Mouse (Mus musculus): ENCODE measurements around the gene Ntn5. TPM values are rescaled to one million over a fixed set of nuclear protein-coding genes. Genes with fewer than 3 reads are reported as not detected.
A peak's percentile ranks its signal among the peaks of the same experiment; 100 is the strongest.

Gene Ntn5
- polyA plus RNA-seq, 1 experiment from 2014 or later = 0.29 TPM

DNA sequence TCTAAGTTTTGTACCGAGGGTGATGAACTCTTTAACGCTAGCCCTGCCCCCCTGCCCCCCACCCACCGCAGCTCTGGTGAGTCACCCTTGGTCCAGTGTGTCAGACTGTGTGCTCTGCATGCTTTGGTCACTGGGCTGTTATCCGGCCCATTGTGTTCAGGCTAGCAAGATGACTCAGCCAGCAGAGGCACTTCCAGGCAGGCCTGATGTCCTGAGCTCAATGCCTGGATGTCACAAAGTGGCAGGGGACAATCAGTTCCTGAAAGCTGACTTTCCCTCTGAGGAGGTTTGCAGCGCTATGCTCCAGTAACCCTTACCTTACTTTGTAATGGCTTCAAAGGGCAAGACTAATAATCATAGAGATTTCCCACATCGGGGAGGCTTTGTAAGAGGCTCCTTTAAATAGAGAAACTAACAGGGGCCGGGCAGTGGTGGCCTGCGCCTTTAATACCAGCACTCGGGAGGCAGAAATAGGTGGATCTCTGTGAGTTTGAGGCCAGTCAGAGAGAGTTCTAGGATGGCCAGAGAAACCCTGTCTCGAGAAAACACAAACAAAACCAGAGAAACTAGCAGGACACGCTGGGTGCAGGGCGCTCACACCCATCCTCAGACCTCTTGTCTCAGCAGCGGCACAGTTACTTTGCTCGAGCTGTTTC, 3.7 kb upstream of the Ntn5 start:
- H3K9me3 ChIP-seq (ENCODE audit: low read length) = no peaks in the 10 kb centered on the region

DNA sequence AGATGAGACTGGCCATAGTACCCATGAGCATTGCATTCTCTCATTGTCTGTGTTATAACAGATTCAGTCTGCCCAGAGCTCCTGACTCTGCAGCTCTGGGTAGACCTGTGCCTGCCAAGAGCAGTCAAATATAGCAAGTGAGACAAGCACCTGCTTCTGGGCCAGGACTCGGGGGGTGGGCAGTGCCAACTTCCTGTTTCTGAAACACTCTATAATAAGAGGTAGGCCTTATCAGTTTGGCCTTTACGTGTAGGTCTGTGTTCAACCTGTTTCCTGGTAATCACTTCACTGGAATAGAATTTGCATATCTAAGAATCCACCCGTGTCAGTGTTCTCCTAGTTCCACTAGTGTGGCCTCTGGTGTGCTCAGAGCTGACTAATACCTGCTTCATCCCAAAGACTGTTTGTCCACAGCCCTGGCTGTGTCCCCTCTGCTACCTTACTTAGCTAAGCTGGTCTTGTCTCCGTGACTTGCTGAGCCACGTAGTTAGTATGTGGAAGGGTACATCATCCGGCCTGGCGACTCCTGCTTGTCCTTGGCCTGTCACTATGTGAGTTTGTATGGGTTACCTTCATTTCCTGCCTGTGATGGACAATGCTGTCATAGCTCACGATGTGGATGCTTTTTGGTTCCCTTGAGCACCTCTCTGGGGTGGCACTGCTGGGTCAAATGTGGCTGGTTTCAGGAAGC, 2.6 kb upstream of the Ntn5 start:
- Histone ChIP-seq H3K9ac (replicated peaks; ENCODE audit: low read length) (no peak overlapping the region), H3K27me3 (ENCODE audit: insufficient read depth, low read length) (no peaks in the 10 kb centered on the region), H3K27ac (ENCODE audit: low read length) (no peak overlapping the region), H3K4me1 (ENCODE audit: insufficient read depth, low read length) (peaks cover 16% of the 10 kb centered on the region), H3K4me3 (ENCODE audit: low read length) (no peak overlapping the region), H3K4me2 (replicated peaks; ENCODE audit: low read depth, low read length) (no peak overlapping the region), H3K9me3 (ENCODE audit: low read length) (no peaks in the 10 kb centered on the region), H3K36me3 (ENCODE audit: insufficient read depth, low read length) (no peaks in the 10 kb centered on the region)
- 77% methylated on average over 8 of the region's 8 CpGs for WGBS
- no peak for ATAC-seq (ENCODE audit: low FRiP score, low TSS enrichment)

More for the DNA sequence above, 3.7 kb upstream of the Ntn5 start:
- H3K4me2 ChIP-seq (replicated peaks; ENCODE audit: low read depth, low read length) = no peak overlapping the region
- peak overlapping the region; percentile 4; the same call in 1 of the 2 replicates for H3K27ac ChIP-seq (ENCODE audit: low read length)
- 66% methylated on average over 14 of the region's 14 CpGs for WGBS
- no peaks in the 10 kb centered on the region for H3K27me3 ChIP-seq (ENCODE audit: insufficient read depth, low read length)
- no peaks in the 10 kb centered on the region for H3K36me3 ChIP-seq (ENCODE audit: insufficient read depth, low read length)
- no peak overlapping the region for H3K4me3 ChIP-seq (ENCODE audit: low read length)
- no peak overlapping the region for H3K9ac ChIP-seq (replicated peaks; ENCODE audit: low read length)
- peak; percentile 63 for ATAC-seq (ENCODE audit: low FRiP score, low TSS enrichment)
- H3K4me1 ChIP-seq (ENCODE audit: insufficient read depth, low read length) = peaks cover 12% of the 10 kb centered on the region

DNA sequence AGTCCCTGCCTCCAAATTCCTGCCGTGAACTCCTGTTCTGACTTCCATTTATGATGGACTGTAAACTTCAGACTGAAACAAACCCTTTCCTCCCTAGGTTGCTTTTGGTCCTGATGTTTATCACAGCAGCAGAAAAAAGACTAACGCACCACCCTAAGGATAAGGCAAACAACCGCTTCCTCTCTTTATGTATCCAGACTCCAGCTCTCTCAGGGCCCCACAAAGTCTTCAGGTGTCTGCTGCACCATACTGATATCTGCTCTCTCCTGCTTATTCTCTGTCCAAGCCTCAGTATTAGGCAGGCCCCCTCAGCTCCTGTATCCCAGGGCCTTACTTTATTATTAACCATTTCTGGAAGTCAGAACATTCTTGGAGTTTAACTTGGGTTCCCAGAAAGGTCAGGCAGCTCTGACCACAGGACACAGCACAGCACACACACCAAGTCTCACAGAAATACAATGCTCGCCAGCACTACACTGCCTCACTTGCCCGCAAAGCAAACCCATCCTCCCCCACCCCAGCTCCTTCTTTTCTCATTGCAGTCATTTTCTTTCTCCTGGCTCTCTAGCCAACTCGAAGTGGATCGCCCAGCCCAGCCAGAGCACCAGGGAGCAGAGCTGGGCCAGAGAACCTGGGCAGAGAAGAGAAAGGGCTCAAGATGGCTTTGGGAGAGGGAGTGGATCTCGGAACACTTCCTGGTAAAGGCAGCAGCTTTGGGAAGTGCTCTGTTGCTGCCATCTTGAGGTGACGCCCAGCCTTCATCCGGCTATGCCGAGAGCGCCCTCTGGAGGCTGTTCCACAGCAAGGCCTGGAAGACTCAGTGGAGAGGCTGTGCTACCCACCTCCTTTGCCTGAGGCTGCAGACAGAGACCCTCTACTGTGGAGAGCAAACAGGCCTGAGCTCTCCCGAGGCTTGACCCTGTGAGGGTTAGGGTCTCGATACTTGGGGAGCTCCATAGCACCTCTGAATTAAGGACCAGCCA, 1.4 kb upstream of the Ntn5 start:
- 0 out of 2 replicates have a peak overlapping the region, but pooled peaks have one; percentile 6 for H3K4me3 ChIP-seq (ENCODE audit: low read length)
- H3K27me3 ChIP-seq (ENCODE audit: insufficient read depth, low read length) = no peaks in the 10 kb centered on the region
- no peaks in the 10 kb centered on the region for H3K9me3 ChIP-seq (ENCODE audit: low read length)
- H3K4me1 ChIP-seq (ENCODE audit: insufficient read depth, low read length) = peaks cover 21% of the 10 kb centered on the region
- no peaks in the 10 kb centered on the region for H3K36me3 ChIP-seq (ENCODE audit: insufficient read depth, low read length)
- peak; percentile 75 for ATAC-seq (ENCODE audit: low FRiP score, low TSS enrichment)
- peak overlapping the region; percentile 62 for H3K9ac ChIP-seq (replicated peaks; ENCODE audit: low read length)
- 25% methylated on average over 14 of the region's 14 CpGs for WGBS
- H3K4me2 ChIP-seq (replicated peaks; ENCODE audit: low read depth, low read length) = peak overlapping the region; percentile 43
- 0 out of 2 replicates have a peak overlapping the region, but pooled peaks have one; percentile 26 for H3K27ac ChIP-seq (ENCODE audit: low read length)

DNA sequence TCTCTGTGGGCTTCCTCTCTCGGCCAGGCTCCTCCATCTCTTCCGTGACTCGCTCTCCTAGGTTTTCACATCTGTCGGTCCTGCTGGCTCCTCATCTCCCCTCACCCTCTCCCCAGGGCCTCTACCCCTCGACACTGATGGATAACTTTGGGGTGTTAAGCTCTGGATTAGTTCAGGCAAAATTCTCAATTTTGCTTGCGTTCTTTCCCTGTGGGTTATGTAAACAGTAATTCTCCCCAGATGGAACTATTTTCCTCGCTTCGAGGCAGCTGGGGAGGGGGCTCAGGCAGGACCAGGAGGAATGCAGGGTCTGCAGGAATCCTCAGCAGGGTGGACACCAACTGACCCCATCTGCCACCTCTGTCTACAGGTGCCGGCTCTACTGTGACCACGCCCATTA, 2.0 kb downstream of the Ntn5 start:
- Histone ChIP-seq H3K4me2 (replicated peaks; ENCODE audit: low read depth, low read length) (no peak overlapping the region), H3K36me3 (ENCODE audit: insufficient read depth, low read length) (no peaks in the 10 kb centered on the region), H3K4me3 (ENCODE audit: low read length) (no peak overlapping the region), H3K9ac (replicated peaks; ENCODE audit: low read length) (no peak overlapping the region), H3K4me1 (ENCODE audit: insufficient read depth, low read length) (peaks cover 30% of the 10 kb centered on the region), H3K9me3 (ENCODE audit: low read length) (no peaks in the 10 kb centered on the region), H3K27ac (ENCODE audit: low read length) (no peak overlapping the region), H3K27me3 (ENCODE audit: insufficient read depth, low read length) (no peaks in the 10 kb centered on the region)
- WGBS = 43% methylated on average over 10 of the region's 10 CpGs
- ATAC-seq (ENCODE audit: low FRiP score, low TSS enrichment) = no peak

DNA sequence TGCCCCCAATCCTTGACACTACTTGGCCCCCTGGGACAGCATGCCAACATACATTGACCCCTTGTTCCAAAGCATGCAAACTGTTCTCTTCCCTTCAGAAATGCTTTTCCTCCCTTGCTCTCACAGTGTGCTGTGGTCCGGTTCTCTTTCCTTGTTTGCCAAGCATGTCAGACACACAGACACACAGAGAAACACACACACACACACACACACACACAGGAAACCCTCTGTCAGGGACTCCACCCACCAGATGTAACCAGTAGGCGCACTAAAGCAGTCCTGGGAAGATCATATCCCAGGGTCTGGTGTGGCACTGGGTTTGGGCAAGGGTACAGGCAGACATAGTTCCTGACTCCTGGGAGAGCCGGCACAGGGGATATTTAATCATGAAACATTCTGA, 3.0 kb downstream of the Ntn5 start:
- Histone ChIP-seq H3K4me1 (ENCODE audit: insufficient read depth, low read length) (peaks cover 30% of the 10 kb centered on the region), H3K9me3 (ENCODE audit: low read length) (no peaks in the 10 kb centered on the region), H3K27me3 (ENCODE audit: insufficient read depth, low read length) (no peaks in the 10 kb centered on the region), H3K27ac (ENCODE audit: low read length) (no peak overlapping the region), H3K9ac (replicated peaks; ENCODE audit: low read length) (no peak overlapping the region), H3K4me2 (replicated peaks; ENCODE audit: low read depth, low read length) (no peak overlapping the region), H3K4me3 (ENCODE audit: low read length) (no peak overlapping the region), H3K36me3 (ENCODE audit: insufficient read depth, low read length) (no peaks in the 10 kb centered on the region)
- no peak for ATAC-seq (ENCODE audit: low FRiP score, low TSS enrichment)
- WGBS = 79% methylated on average over 3 of the region's 3 CpGs

DNA sequence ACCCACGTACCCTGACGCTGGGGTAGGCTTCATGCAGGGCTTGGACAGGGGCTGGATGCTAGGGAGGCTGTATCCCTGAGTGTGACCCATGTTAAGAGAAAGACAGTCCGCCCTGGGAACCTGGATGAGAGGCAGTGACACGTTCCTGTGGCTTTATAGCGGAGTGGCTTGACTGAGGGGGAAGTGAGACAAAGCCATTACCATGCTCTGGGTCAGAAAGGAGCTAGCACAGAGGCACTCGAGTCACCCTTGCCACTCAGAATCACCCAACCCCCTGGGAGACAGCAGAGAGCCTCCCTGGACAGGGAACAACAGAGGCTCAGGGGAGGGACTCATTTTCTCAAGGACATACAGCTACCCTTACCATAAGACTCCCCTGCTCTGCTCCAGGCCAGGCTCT, 5.3 kb downstream of the Ntn5 start:
- no peak overlapping the region for H3K4me2 ChIP-seq (replicated peaks; ENCODE audit: low read depth, low read length)
- no peaks in the 10 kb centered on the region for H3K9me3 ChIP-seq (ENCODE audit: low read length)
- WGBS = 51% methylated on average over 6 of the region's 6 CpGs
- ATAC-seq (ENCODE audit: low FRiP score, low TSS enrichment) = no peak
- no peak overlapping the region for H3K9ac ChIP-seq (replicated peaks; ENCODE audit: low read length)
- H3K4me1 ChIP-seq (ENCODE audit: insufficient read depth, low read length) = peaks cover 23% of the 10 kb centered on the region
- no peak overlapping the region for H3K4me3 ChIP-seq (ENCODE audit: low read length)
- no peaks in the 10 kb centered on the region for H3K27me3 ChIP-seq (ENCODE audit: insufficient read depth, low read length)
- no peak overlapping the region for H3K27ac ChIP-seq (ENCODE audit: low read length)
- H3K36me3 ChIP-seq (ENCODE audit: insufficient read depth, low read length) = no peaks in the 10 kb centered on the region

DNA sequence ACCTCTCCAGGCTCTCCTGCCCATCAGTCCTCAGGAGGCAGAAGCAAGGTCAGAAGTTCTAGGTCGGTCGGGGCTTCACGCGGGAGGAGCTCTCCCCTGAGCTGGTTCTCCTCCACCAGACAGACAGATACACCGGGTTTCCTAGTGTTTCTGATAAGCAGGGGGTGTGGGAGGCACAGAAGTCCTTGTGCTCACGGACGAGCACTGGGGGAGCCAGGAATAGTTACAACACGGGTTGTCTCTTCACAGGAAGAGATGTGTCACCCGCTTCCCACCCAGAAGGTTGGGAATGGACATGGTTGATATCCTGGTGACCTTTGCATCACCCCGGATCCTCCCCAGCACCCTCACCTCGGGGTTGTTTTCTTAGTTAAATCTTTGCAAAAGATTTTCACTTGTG, 6.0 kb downstream of the Ntn5 start:
- Histone ChIP-seq H3K27ac (ENCODE audit: low read length) (no peak overlapping the region), H3K9me3 (ENCODE audit: low read length) (no peaks in the 10 kb centered on the region), H3K9ac (replicated peaks; ENCODE audit: low read length) (no peak overlapping the region), H3K4me2 (replicated peaks; ENCODE audit: low read depth, low read length) (no peak overlapping the region), H3K4me1 (ENCODE audit: insufficient read depth, low read length) (peaks cover 23% of the 10 kb centered on the region), H3K27me3 (ENCODE audit: insufficient read depth, low read length) (no peaks in the 10 kb centered on the region), H3K4me3 (ENCODE audit: low read length) (no peak overlapping the region), H3K36me3 (ENCODE audit: insufficient read depth, low read length) (no peaks in the 10 kb centered on the region)
- 31% methylated on average over 11 of the region's 11 CpGs for WGBS
- ATAC-seq (ENCODE audit: low FRiP score, low TSS enrichment) = no peak

DNA sequence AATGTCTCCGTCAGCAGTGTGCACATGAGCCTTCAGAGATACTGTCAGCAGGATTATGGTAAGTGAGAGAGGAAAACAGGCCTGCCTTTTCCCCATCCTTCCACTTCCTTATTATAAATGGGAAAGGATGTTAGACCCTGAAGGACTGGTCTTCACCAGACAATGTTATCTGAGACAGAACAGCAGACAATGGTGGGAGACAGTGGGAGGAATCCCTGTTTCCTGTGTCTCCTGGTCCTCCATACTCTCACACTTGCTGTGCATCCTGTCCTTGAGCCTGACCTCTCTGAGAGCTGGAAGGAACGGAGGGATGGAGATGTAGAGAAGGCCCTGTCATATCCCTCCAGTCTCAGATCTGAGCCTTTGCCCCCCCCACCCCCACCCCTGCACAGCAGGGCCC, 8.5 kb downstream of the Ntn5 start:
- peaks cover 15% of the 10 kb centered on the region; the same call in 1 of the 2 replicates for H3K4me1 ChIP-seq (ENCODE audit: insufficient read depth, low read length)
- H3K4me3 ChIP-seq (ENCODE audit: low read length) = no peak overlapping the region
- H3K9me3 ChIP-seq (ENCODE audit: low read length) = no peaks in the 10 kb centered on the region
- no peak overlapping the region for H3K4me2 ChIP-seq (replicated peaks; ENCODE audit: low read depth, low read length)
- H3K9ac ChIP-seq (replicated peaks; ENCODE audit: low read length) = no peak overlapping the region
- 81% methylated on average over 2 of the region's 2 CpGs for WGBS
- no peaks in the 10 kb centered on the region for H3K27me3 ChIP-seq (ENCODE audit: insufficient read depth, low read length)
- H3K27ac ChIP-seq (ENCODE audit: low read length) = no peak overlapping the region
- H3K36me3 ChIP-seq (ENCODE audit: insufficient read depth, low read length) = no peaks in the 10 kb centered on the region
- ATAC-seq (ENCODE audit: low FRiP score, low TSS enrichment) = no peak

DNA sequence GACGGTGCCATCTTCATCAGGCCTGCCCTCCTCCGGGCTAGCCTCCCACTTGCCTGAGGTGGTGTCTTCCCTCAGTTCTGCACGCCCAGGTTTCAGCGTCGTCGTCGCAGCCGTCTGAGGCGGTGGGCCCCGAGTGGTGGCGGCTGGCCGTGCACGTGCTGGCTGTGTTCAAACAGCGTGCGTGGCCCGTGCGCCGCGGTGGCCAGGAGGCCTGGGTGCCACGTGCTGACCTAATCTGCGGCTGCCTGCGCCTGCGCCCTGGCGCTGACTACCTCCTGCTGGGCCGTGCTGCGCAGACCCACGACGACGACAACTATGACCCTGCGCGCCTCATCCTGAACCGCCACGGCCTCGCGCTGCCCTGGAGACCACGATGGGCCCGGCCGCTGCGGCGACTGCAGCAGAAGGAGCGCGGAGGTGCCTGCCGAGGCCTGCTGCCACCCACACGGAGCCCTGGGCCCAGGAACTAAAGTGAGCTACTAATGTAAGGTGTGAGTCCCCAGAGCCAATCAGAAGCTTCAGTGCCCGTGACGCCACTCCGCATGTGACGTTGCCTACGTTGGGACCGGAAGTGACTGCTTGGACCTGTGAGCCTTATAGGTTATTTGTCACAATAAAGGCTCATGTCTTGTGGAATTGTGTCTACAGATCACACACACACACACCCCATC, 10.2 kb downstream of the Ntn5 start, which contains the start of gene Sec1:
Gene Sec1 (minus strand): TSS at position 482 of the 671 bp plus-strand sequence.
- H3K9me3 ChIP-seq (ENCODE audit: low read length) = no peaks in the 10 kb centered on the region
- H3K9ac ChIP-seq (replicated peaks; ENCODE audit: low read length) = no peak within 1 kb of the TSS
- H3K4me1 ChIP-seq (ENCODE audit: insufficient read depth, low read length) = peaks cover 12% of the 10 kb centered on the region; the same call in 1 of the 2 replicates
- no peak within 1 kb of the TSS for H3K27ac ChIP-seq (ENCODE audit: low read length)
- peak; percentile 52 for ATAC-seq (ENCODE audit: low FRiP score, low TSS enrichment)
- H3K4me2 ChIP-seq (replicated peaks; ENCODE audit: low read depth, low read length) = no peak within 1 kb of the TSS
- H3K27me3 ChIP-seq (ENCODE audit: insufficient read depth, low read length) = peaks cover 8% of the 10 kb centered on the region
- no peaks in the 10 kb centered on the region for H3K36me3 ChIP-seq (ENCODE audit: insufficient read depth, low read length)
- WGBS = 91% methylated on average over 50 of the region's 50 CpGs
- H3K4me3 ChIP-seq (ENCODE audit: low read length) = no peak within 1 kb of the TSS

All from kidney, embryonic 16.5 days (tissue).